Mouse (Mus musculus): ENCODE results near the gene Gstm7. TPM values are rescaled to one million over a fixed set of nuclear protein-coding genes. Genes with fewer than 3 reads are reported as not detected.

Gene Gstm7
- polyA plus RNA-seq, 1 experiment from 2014 or later, result 50.8 TPM

DNA sequence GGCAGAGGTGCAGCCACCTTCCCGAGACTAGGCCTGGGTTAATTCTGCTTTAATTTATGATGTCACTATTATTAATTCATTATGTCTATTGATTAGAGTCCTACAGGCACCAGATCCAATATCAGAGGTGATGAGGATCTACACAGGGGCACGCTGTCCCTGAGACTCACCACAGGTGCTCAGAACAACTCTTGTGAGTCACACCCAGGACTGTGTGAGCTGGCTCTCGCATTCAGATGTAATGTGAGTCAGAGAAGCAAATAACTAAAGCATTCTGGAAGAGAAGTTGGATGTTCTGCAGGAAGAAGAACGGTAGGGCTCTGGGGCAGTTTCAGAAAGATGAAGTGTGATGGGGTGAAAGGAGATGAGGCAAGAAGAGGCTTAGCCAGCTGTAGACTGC lies 2.4 kb downstream of the Gstm7 start:
- ATAC-seq (ENCODE audit: insufficient read depth, low FRiP score, low TSS enrichment), result no peak
- no peak for DNase-seq (ENCODE audit: low spot score)
- Histone ChIP-seq H3K4me1 (ENCODE audit: control insufficient read depth, insufficient read depth, low read length) (no peaks in the 10 kb centered on the region; the same call in 1 of the 2 replicates), H3K4me3 (ENCODE audit: low read depth, low read length) (no peak overlapping the region), H3K36me3 (ENCODE audit: control insufficient read depth, insufficient read depth, low read length) (no peaks in the 10 kb centered on the region), H3K9ac (ENCODE audit: low read length) (no peak overlapping the region), H3K27me3 (ENCODE audit: control insufficient read depth, insufficient read depth, low read length) (no peaks in the 10 kb centered on the region), H3K9me3 (ENCODE audit: control insufficient read depth, low read length) (no peaks in the 10 kb centered on the region), H3K4me2 (ENCODE audit: low read depth) (no peak overlapping the region), H3K27ac (ENCODE audit: low read depth, low read length) (no peak overlapping the region)
- 87% methylated on average over 4 of the region's 4 CpGs for WGBS

DNA sequence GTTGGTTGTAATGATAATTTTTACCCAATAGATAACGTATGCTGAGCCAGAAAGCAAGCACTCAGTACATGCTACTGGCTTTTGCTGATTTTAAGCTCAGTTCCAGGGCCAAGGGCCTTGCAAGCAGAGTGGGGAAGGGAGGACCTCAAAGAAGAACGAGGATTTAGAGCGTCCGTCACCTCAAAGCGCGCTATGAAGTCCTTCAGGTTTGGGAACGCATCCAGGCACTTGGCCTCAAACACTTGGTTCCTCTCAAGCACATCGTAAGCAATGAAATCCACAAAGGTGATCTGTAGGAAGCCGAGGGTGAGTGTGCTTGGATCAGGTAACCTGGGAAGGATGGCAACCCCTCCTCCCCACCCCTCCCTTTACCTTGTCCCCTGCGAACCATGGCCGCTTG lies 2.9 kb downstream of the Gstm7 start:
- Histone ChIP-seq H3K27me3 (ENCODE audit: control insufficient read depth, insufficient read depth, low read length) (no peaks in the 10 kb centered on the region), H3K4me2 (ENCODE audit: low read depth) (no peak overlapping the region), H3K4me1 (ENCODE audit: control insufficient read depth, insufficient read depth, low read length) (no peaks in the 10 kb centered on the region; the same call in 1 of the 2 replicates), H3K27ac (ENCODE audit: low read depth, low read length) (no peak overlapping the region), H3K4me3 (ENCODE audit: low read depth, low read length) (no peak overlapping the region), H3K9ac (ENCODE audit: low read length) (no peak overlapping the region), H3K9me3 (ENCODE audit: control insufficient read depth, low read length) (no peaks in the 10 kb centered on the region), H3K36me3 (ENCODE audit: control insufficient read depth, insufficient read depth, low read length) (no peaks in the 10 kb centered on the region)
- 85% methylated on average over 11 of the region's 11 CpGs for WGBS
- ATAC-seq (ENCODE audit: insufficient read depth, low FRiP score, low TSS enrichment) (no peak), DNase-seq (ENCODE audit: low spot score) (no peak)

DNA sequence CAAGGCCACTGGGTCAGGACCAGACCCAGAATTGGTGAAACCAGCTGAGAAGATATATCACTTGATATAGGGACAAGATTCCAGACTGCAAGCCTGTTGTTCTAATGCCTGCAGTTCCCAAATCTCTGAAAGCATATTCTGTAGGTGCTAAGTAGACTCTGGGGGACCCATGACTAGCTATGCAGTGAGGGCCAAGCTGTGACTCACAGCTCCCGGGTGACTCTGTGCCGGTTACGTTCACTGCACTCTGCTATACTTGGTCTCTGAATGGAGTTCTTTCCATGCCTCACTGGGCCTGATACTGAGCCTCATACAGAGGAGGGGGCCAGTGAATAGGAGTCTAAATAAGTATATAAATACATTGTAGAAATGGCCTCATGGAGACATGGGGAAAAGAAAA lies 3.8 kb downstream of the Gstm7 start:
- ATAC-seq (ENCODE audit: insufficient read depth, low FRiP score, low TSS enrichment) (no peak), DNase-seq (ENCODE audit: low spot score) (no peak)
- H3K9ac ChIP-seq (ENCODE audit: low read length), result no peak overlapping the region
- H3K27me3 ChIP-seq (ENCODE audit: control insufficient read depth, insufficient read depth, low read length), result no peaks in the 10 kb centered on the region
- no peaks in the 10 kb centered on the region for H3K36me3 ChIP-seq (ENCODE audit: control insufficient read depth, insufficient read depth, low read length)
- H3K4me2 ChIP-seq (ENCODE audit: low read depth), result no peak overlapping the region
- H3K27ac ChIP-seq (ENCODE audit: low read depth, low read length), result no peak overlapping the region
- 82% methylated on average over 3 of the region's 3 CpGs for WGBS
- H3K4me1 ChIP-seq (ENCODE audit: control insufficient read depth, insufficient read depth, low read length), result no peaks in the 10 kb centered on the region; the same call in 1 of the 2 replicates
- H3K9me3 ChIP-seq (ENCODE audit: control insufficient read depth, low read length), result no peaks in the 10 kb centered on the region
- H3K4me3 ChIP-seq (ENCODE audit: low read depth, low read length), result no peak overlapping the region

DNA sequence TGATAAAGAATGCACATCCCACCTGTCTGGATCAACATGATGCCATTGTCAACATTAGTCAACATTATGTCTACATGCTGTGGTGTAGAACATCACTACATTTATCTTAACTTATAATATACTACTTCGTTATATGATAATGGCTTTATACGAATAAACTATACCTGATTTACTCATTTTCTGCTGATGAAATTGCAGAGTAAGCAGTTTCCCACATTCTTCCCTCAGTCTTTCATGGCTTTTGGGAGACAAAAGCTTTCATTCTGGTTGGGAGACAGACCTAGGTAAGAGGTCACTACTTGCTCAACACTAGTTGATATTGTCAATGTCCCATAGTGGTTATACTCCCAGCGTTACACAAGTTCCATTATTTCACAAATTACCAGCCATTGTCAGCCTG lies 6.3 kb downstream of the Gstm7 start:
- no peak overlapping the region for H3K4me3 ChIP-seq (ENCODE audit: low read depth, low read length)
- no peaks in the 10 kb centered on the region for H3K36me3 ChIP-seq (ENCODE audit: control insufficient read depth, insufficient read depth, low read length)
- H3K27me3 ChIP-seq (ENCODE audit: control insufficient read depth, insufficient read depth, low read length), result no peaks in the 10 kb centered on the region
- H3K4me1 ChIP-seq (ENCODE audit: control insufficient read depth, insufficient read depth, low read length), result no peaks in the 10 kb centered on the region; the same call in 1 of the 2 replicates
- ATAC-seq (ENCODE audit: insufficient read depth, low FRiP score, low TSS enrichment) (no peak), DNase-seq (ENCODE audit: low spot score) (no peak)
- no peak overlapping the region for H3K9ac ChIP-seq (ENCODE audit: low read length)
- no peaks in the 10 kb centered on the region for H3K9me3 ChIP-seq (ENCODE audit: control insufficient read depth, low read length)
- H3K27ac ChIP-seq (ENCODE audit: low read depth, low read length), result no peak overlapping the region
- no peak overlapping the region for H3K4me2 ChIP-seq (ENCODE audit: low read depth)
- WGBS, result 92% methylated on average over 3 of the region's 3 CpGs

DNA sequence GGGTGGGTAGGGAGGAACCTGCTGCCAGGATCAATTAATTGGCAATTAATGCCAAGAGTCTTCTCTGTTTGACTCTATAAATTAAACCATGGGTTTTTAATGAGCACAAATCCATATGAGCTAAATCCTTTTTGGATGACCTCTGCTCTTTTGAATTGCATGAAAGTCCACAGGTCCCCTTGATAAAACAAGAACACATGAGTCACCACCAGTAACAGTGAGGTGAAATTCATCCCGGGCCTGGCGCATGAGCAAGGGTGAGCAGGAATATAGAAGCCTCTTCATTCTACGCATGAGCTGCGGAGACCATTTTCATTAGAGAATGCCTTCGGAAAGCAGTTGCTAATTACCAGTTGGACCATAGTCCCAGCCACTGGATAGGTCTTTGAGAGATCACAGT lies 11.3 kb downstream of the Gstm7 start:
- Histone ChIP-seq H3K9ac (ENCODE audit: low read length) (no peak overlapping the region), H3K27ac (ENCODE audit: low read depth, low read length) (no peak overlapping the region), H3K4me3 (ENCODE audit: low read depth, low read length) (no peak overlapping the region), H3K4me2 (ENCODE audit: low read depth) (no peak overlapping the region), H3K36me3 (ENCODE audit: control insufficient read depth, insufficient read depth, low read length) (no peaks in the 10 kb centered on the region), H3K27me3 (ENCODE audit: control insufficient read depth, insufficient read depth, low read length) (no peaks in the 10 kb centered on the region), H3K4me1 (ENCODE audit: control insufficient read depth, insufficient read depth, low read length) (no peaks in the 10 kb centered on the region), H3K9me3 (ENCODE audit: control insufficient read depth, low read length) (no peaks in the 10 kb centered on the region)
- 93% methylated on average over 5 of the region's 5 CpGs for WGBS
- no peak for ATAC-seq (ENCODE audit: insufficient read depth, low FRiP score, low TSS enrichment)
- no peak for DNase-seq (ENCODE audit: low spot score)

DNA sequence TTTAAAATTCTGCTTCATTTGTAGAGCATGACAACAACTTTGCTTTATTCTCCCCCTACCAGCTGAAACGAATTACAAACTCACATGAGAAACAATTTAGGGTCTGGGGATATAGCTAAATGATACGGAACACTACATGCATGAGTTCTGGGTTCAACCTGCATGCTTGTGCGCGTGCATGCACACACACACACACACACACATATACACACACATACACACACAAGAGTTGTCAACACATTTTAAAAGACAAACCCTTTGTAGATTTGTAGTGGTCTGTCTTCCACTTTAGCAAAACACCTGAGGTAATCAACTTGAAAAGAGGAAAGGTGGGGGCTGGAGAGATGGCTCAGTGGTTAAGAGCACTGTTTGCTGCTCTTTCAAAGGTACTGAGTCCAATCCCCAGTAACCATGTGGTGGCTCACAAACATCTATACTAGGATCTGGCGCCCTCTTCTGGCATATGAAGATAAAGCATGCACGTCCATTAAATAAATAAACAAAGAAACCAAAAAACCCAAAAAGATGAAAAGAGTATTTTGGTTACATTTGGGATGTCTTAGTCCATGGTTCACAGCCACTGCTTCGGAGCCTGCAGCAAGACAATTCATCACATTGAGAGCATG lies 13.7 kb downstream of the Gstm7 start:
- 59% methylated on average over 7 of the region's 7 CpGs for WGBS
- Histone ChIP-seq H3K9ac (ENCODE audit: low read length) (no peak overlapping the region), H3K4me3 (ENCODE audit: low read depth, low read length) (no peak overlapping the region), H3K4me1 (ENCODE audit: control insufficient read depth, insufficient read depth, low read length) (no peaks in the 10 kb centered on the region), H3K9me3 (ENCODE audit: control insufficient read depth, low read length) (no peaks in the 10 kb centered on the region), H3K27ac (ENCODE audit: low read depth, low read length) (no peak overlapping the region), H3K36me3 (ENCODE audit: control insufficient read depth, insufficient read depth, low read length) (no peaks in the 10 kb centered on the region), H3K27me3 (ENCODE audit: control insufficient read depth, insufficient read depth, low read length) (no peaks in the 10 kb centered on the region), H3K4me2 (ENCODE audit: low read depth) (no peak overlapping the region)
- DNase-seq (ENCODE audit: low spot score) (peak; percentile 47), ATAC-seq (ENCODE audit: insufficient read depth, low FRiP score, low TSS enrichment) (no peak)

DNA sequence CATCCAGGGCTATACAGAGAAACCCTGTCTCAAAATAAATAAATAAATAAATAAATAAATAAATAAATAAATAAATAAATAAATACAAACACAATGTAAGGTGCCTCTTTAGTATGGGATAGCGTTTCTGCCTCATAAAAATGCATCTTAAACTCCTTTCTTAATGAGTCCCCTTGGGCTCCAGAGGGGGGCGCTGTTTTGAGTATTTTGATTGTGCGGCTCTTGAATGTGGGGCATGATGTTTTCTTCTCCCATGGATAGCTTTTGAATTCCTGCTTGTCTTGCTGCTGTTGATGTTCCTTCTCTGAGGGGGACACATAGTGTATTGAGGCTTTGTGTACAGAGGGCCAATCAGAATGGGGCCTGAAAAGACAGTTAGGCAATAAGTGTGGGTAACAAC lies 14.5 kb downstream of the Gstm7 start:
- Histone ChIP-seq H3K27me3 (ENCODE audit: control insufficient read depth, insufficient read depth, low read length) (no peaks in the 10 kb centered on the region), H3K9me3 (ENCODE audit: control insufficient read depth, low read length) (no peaks in the 10 kb centered on the region), H3K4me2 (ENCODE audit: low read depth) (no peak overlapping the region), H3K9ac (ENCODE audit: low read length) (no peak overlapping the region), H3K4me3 (ENCODE audit: low read depth, low read length) (no peak overlapping the region), H3K27ac (ENCODE audit: low read depth, low read length) (no peak overlapping the region), H3K4me1 (ENCODE audit: control insufficient read depth, insufficient read depth, low read length) (no peaks in the 10 kb centered on the region), H3K36me3 (ENCODE audit: control insufficient read depth, insufficient read depth, low read length) (no peaks in the 10 kb centered on the region)
- no peak for DNase-seq (ENCODE audit: low spot score)
- WGBS, result 77% methylated on average over 3 of the region's 3 CpGs
- ATAC-seq (ENCODE audit: insufficient read depth, low FRiP score, low TSS enrichment), result no peak

DNA sequence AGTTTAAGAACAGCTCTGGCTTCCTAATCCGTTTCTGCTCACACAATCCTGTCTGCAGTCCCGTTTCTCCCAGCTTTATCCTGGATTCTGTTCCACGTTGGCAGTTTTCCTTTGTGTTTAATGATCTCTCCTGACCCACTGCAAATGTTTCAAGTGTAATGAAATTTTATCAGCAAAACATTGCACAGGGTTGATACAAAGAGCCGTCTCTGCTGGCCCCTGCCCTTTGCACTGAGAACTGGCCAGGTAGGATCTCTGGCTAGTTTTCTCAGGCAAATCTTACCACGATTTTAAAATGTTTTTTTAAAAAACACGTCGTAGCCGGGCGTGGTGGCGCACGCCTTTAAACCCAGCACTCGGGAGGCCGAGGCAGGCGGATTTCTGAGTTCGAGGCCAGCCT lies 14.9 kb downstream of the Gstm7 start:
- Histone ChIP-seq H3K9ac (ENCODE audit: low read length) (no peak overlapping the region), H3K27ac (ENCODE audit: low read depth, low read length) (no peak overlapping the region)
- WGBS, result 87% methylated on average over 15 of the region's 15 CpGs

DNA sequence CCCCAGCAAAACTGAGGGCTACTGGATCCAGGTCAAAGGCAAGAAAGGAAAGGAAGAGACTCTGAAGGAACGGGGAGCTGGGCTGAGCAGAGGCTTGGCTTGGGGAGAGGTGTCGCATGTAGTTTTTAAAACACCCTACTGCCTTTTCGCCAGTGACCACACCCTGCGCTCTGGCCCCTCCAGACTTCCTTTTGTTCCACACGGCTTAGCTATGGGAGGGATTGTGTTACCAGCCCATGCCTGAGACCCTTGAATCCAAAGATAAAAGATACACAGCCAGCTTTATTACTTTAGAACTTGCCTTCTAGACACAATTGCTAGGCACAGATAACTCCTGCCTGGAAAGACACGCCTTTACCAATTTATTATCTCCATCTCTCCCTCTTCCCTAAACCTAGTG lies 25.7 kb downstream of the Gstm7 start:
- 59% methylated on average over 6 of the region's 6 CpGs for WGBS
- DNase-seq (ENCODE audit: low spot score) (no peak), ATAC-seq (ENCODE audit: insufficient read depth, low FRiP score, low TSS enrichment) (no peak)
- H3K4me1 ChIP-seq (ENCODE audit: control insufficient read depth, insufficient read depth, low read length), result no peaks in the 10 kb centered on the region
- no peaks in the 10 kb centered on the region for H3K9me3 ChIP-seq (ENCODE audit: control insufficient read depth, low read length)
- H3K27ac ChIP-seq (ENCODE audit: low read depth, low read length), result no peak overlapping the region
- no peak overlapping the region for H3K9ac ChIP-seq (ENCODE audit: low read length)
- no peak overlapping the region for H3K4me2 ChIP-seq (ENCODE audit: low read depth)
- no peaks in the 10 kb centered on the region for H3K36me3 ChIP-seq (ENCODE audit: control insufficient read depth, insufficient read depth, low read length)
- H3K27me3 ChIP-seq (ENCODE audit: control insufficient read depth, insufficient read depth, low read length), result no peaks in the 10 kb centered on the region
- H3K4me3 ChIP-seq (ENCODE audit: low read depth, low read length), result no peak overlapping the region

More for the DNA sequence above, 14.9 kb downstream of the Gstm7 start:
- Histone ChIP-seq H3K27me3 (ENCODE audit: control insufficient read depth, insufficient read depth, low read length) (no peaks in the 10 kb centered on the region), H3K36me3 (ENCODE audit: control insufficient read depth, insufficient read depth, low read length) (no peaks in the 10 kb centered on the region), H3K9me3 (ENCODE audit: control insufficient read depth, low read length) (no peaks in the 10 kb centered on the region), H3K4me1 (ENCODE audit: control insufficient read depth, insufficient read depth, low read length) (no peaks in the 10 kb centered on the region), H3K4me2 (ENCODE audit: low read depth) (no peak overlapping the region), H3K4me3 (ENCODE audit: low read depth, low read length) (no peak overlapping the region)
- no peak for ATAC-seq (ENCODE audit: insufficient read depth, low FRiP score, low TSS enrichment)
- DNase-seq (ENCODE audit: low spot score), result no peak
